ENCODE assay signal across 23 mouse cellular contexts in the genomic region with DNA sequence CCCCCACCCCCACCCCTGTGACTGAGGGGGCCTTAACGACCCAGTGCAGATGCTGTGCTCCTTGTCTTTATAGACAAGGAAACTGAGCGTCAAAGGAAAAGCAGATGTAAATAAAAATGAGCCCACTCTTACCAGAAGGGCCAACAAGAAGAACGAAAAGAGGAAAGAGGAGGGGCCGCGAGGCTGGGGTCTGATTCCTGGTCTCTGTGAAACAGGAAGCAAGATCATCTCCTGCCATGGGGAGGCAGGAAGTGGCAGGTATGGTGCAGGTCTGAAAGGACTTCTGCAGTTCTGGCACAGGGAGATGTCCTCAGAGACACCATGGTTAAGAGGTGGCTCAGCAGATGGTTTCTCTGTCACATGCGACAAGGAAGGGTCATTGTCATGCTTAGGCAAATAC. TPM values are rescaled to one million over a fixed set of nuclear protein-coding genes. Genes with fewer than 3 reads are reported as not detected.
"Had no signal": no experiment of that assay in that cellular context is flagged by ENCODE, and none has a peak within 500 bp of the region (broad histone marks: within the 10 kb centered on the region; RNA-seq: fewer than 3 reads in every experiment).

No protein-coding gene starts in this region.

- H3K4me2 ChIP-seq: lung, embryonic 14.5 days; midbrain, embryonic 11.5 days; midbrain, embryonic 15.5 days; neural tube, embryonic 13.5 days; neural tube, embryonic 15.5 days; stomach, embryonic 15.5 days had no signal

- H3K4me3 ChIP-seq: midbrain, embryonic 15.5 days; myocyte; neural tube, embryonic 13.5 days; neural tube, embryonic 15.5 days; stomach, embryonic 15.5 days had no signal

- H3K9me3 ChIP-seq: midbrain, embryonic 15.5 days; neural tube, embryonic 13.5 days; neural tube, embryonic 15.5 days; stomach, embryonic 15.5 days had no signal

- H3K36me3 ChIP-seq: midbrain, embryonic 15.5 days; neural tube, embryonic 13.5 days; neural tube, embryonic 15.5 days; stomach, embryonic 15.5 days had no signal

- DNase-seq: lung, adult 18-20 months; lung, embryonic 14.5 days; lung, postnatal 10 days; lung, postnatal 4 days; right cerebral cortex, postnatal 14 days; thymus, adult 2 months; thymus, postnatal 25 days; thymus, postnatal 4 days had no signal

- H3K27me3 ChIP-seq: midbrain, embryonic 15.5 days; neural tube, embryonic 15.5 days; stomach, embryonic 15.5 days had no signal

- ATAC-seq: midbrain, embryonic 15.5 days had no signal

- H3K27ac ChIP-seq: liver, embryonic 14.5 days; midbrain, embryonic 15.5 days; neural tube, embryonic 13.5 days; neural tube, embryonic 15.5 days; stomach, embryonic 15.5 days; stomach, postnatal 0 days had no signal

- H3K9ac ChIP-seq: liver, embryonic 14.5 days; lung, embryonic 14.5 days; midbrain, embryonic 15.5 days; neural tube, embryonic 13.5 days; neural tube, embryonic 15.5 days; stomach, embryonic 15.5 days had no signal

RNA-seq across cellular contexts. Expression of a gene that starts 20.5 kb away (rescaled TPM):
- total RNA-seq: megakaryocyte, adult 5-6 weeks; megakaryocyte-erythroid progenitor cell, adult 5-6 weeks had no signal
- polyA plus RNA-seq: liver, embryonic 14.5 days; liver, embryonic 16.5 days; spleen, adult 2 months; thymus, adult 2 months had no signal

RNA-seq across cellular contexts. Expression of a gene that starts 20.6 kb away (rescaled TPM):
- total RNA-seq: megakaryocyte, adult 5-6 weeks; megakaryocyte-erythroid progenitor cell, adult 5-6 weeks had no signal
- polyA plus RNA-seq: liver, embryonic 14.5 days; liver, embryonic 16.5 days; spleen, adult 2 months; thymus, adult 2 months had no signal

RNA-seq across cellular contexts. Expression of a gene that starts 31.2 kb away (rescaled TPM):
- total RNA-seq: megakaryocyte, adult 5-6 weeks had no signal

RNA-seq across cellular contexts. Expression of a gene that starts 58.9 kb away (rescaled TPM):
- total RNA-seq: megakaryocyte, adult 5-6 weeks; megakaryocyte-erythroid progenitor cell, adult 5-6 weeks had no signal
- polyA plus RNA-seq: liver, embryonic 14.5 days; liver, embryonic 16.5 days; lung, embryonic 14.5 days; lung, embryonic 16.5 days; myocyte; neural tube, embryonic 11.5 days; neural tube, embryonic 13.5 days; spleen, adult 2 months; stomach, embryonic 15.5 days; stomach, postnatal 0 days; thymus, adult 2 months; urinary bladder, adult 2 months had no signal
